Mouse (Mus musculus): Measurements from ENCODE around the gene Fibin.
A peak's percentile ranks its signal among the peaks of the same experiment; 100 is the strongest.

Gene Fibin

DNA sequence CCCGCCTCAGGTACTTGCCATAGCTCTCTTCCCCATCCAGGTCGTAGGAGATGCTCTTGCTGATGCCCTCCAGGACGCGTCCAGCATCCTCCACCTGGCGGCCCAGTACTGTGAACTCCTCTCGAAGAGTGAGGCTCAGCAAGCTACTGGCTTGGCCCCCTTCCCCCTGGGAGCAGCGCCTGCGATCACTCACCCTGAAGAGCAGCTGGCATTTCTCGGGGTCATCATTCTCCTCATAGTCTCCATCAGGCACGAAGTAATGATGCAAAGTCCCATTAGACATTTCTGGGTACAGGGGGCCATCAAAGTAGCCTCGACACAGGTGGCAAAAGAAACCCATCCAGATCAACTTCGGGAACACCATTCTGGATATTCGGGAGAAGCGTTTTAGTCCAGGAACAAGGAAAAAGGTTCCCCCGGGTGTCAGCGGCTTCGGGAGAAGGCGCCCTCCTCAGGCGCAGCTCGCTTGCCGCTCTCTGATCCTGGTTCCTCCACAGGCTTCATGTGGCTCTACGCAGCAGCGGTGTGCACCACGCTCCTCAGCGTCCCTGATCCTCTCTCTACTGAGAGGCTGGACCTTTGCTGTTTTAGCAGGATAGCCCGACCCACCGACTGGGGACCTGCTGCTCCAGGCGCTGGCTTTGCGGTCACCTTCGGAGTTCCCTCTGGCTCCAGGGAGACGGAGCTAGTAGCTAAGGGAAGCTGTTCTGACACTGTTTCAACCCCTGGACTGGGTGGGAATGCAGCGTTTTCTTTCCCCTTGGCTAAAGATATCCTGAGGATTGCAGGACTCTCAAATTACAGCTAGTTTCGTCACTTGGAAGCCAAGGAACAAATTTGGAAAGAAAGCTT lies at the start of gene Fibin:
Gene Fibin (minus strand): TSS at position 752 of the 852 bp plus-strand sequence.
- peak; percentile 68 for DNase-seq (ENCODE audit: extremely low spot score)

DNA sequence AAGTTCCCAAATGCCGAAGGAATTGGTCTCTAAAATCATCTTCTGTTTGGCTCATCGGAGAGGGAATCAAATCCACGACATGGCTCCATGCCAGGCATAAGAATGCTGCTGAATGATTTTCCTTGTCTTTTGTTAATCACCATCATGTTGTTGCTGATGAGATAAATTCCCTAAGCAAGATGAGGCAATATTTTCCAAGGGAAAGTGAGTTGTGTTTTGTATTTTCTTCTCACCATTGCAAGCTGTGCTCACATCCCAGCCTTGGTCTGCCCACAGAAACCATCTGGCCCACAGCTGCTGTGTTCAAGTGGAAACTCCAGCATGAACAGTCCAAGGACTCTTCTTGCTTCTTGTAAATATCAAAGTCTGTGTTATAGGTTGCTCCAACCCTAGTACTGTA lies 48.4 kb upstream of the Fibin start:
- DNase-seq (ENCODE audit: extremely low spot score), result no peak

- DNase-seq (ENCODE audit: extremely low spot score), result no peak
Observed at GRCm38 (mm10) chr2:110408757-110409156, 45.8 kb upstream of the Fibin start.

GRCm38 (mm10) chr2:110392714-110393336 lies 29.8 kb upstream of the Fibin start:
- no peak for DNase-seq (ENCODE audit: extremely low spot score)

DNA sequence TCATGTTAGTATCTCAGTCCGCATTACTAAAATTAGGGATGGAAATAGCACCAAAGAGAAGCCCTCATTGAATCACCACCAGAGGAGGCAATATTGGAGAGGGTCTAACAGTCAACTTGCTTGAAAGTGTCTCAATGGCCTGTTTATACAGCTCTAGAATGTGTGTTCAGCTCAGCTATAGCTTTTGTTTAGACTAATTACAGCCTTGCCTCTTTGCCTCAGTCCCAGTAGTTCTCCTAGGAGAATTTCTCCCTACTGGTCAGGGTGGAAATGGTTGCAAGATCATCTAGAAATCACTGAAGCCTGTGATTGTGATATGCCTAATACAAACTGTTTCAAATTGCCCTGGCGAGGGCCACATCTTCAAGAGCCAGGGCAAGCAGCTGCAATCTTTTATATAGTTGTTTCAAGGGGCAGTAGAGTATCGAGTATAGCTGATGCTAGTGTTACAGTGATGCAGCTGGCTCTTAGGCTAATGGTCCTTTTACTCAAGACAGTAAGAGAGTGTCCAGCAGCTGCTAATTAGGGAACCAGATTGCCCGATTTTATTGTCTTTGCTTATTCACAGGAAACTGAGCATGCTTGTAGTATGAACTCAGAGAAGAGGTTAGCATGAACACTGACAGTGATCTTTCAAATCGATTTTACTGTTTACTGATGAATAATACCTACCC lies 27.9 kb upstream of the Fibin start:
- DNase-seq (ENCODE audit: extremely low spot score), result no peak

DNA sequence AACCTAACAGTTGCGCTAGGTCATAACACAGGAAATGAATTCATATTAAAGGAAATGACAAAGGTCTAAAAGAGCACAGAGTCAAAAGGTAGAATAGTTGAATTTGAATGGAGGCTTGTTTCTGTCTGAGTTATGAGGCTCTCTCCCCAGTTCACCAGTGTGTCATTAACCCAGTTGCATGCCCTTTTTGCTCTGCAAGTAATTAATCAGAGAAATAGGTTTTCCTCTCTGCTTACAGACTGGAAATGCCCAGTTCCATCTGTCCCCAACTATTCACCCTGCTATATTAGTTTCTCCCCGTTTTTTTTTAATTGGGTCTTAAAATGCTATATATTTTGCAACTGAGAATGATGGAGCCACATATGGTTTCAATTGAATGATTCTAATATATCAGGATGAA lies 16.8 kb upstream of the Fibin start:
- DNase-seq (ENCODE audit: extremely low spot score), result no peak

- DNase-seq (ENCODE audit: extremely low spot score), result no peak
Observed at GRCm38 (mm10) chr2:110376660-110377059, 13.7 kb upstream of the Fibin start.

DNA sequence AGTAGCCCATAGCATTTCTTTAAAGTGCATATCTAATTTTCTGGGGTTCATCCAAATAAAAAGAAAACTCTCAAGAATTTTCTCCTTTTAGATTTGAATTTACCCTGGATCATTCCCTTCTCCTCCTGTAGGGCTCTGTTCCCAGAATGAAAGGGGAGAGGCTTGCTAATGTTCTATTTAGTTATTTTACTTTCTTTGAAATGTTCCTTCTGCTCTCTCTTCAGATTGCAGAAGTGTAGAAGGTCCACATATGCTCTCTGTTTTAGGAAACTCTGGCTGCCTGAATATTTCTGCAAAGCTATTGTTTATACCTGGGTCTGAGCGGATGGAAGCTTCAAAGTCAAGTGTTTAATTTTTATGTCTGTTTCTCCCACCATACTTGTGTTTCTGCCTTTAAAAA lies 12.5 kb upstream of the Fibin start:
- no peak for DNase-seq (ENCODE audit: extremely low spot score)

DNA sequence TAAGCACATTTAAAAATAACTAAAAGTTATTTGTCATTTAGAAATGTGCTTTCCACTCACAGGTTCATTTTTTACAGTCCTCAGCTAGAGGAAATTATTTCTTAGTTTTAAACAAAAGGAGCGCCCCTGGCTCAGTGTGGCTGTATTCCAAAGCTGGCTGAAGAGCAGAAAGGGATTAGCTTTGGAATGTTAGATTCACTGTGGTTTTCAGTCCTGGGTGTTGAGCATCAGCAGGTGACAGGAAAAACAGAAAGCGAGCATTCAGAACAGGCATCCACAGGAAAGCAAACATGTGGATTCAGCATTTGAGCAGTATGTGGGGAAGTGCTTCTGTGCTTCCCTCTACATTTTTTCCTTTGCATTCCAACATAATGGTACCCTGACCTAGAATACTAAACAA lies 10.2 kb upstream of the Fibin start:
- no peak for DNase-seq (ENCODE audit: extremely low spot score)

DNA sequence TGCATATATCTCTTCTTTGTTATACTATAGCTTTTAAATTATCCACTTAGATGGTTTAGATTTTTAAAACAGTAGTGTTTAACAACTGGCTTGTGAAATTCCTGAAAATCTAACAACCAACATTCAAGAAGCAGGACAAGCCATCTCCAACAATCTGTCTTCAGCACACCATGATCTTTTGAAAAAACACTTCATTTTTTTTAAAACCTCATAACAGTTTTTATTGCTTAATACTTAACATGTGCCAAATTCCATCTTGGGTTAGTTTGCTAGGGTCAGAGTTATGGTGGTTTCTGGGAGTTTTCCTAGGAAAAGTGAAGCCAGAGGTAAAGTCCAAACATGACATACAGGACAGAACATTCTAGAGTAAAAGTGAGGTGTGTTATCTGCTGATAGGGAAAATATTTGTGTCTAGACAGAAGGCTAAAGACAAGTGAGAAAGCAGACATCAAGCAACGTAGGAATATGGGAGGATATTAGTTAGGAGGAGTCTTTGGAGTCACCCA lies 4.5 kb upstream of the Fibin start:
- no peak for DNase-seq (ENCODE audit: extremely low spot score)

DNA sequence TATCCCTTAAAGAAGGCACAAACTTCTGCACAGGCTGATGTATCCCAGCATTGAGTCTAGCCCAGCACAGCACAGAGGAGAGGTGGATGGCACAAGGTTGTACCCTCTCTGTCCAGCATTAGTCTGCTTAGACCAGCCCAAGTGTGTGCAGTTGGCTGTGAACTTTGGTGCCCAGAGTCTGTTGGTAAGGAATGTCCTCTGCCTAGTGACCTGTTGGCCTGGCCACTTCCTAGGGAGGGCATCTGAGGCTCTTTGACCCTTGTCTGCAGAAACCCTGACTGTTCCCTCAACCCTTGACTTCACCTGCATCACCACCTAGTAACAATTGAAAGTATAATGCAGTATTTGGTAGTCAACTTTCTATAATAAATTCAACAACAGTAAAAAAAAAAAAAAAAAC lies 2.4 kb upstream of the Fibin start:
- DNase-seq (ENCODE audit: extremely low spot score), result no peak

DNA sequence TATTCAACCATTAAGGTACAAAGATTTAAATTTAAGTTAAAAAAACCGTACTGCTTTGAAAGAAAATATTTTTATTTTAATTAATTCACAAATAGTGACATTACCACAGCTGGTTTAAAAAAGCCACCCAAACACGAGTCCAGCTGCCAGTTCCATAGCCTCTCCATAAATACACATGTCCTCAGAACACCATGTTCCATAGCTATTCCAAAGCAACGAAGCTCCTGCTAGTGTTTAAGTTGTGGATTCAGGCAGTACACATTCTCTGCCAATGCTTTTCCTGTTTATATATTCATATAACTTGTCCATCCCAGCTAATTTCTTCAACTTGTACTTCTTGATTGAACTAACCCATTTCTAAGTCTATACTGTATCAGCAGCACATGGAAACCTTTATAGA lies 872 bp upstream of the Fibin start:
- DNase-seq (ENCODE audit: extremely low spot score), result no peak

DNA sequence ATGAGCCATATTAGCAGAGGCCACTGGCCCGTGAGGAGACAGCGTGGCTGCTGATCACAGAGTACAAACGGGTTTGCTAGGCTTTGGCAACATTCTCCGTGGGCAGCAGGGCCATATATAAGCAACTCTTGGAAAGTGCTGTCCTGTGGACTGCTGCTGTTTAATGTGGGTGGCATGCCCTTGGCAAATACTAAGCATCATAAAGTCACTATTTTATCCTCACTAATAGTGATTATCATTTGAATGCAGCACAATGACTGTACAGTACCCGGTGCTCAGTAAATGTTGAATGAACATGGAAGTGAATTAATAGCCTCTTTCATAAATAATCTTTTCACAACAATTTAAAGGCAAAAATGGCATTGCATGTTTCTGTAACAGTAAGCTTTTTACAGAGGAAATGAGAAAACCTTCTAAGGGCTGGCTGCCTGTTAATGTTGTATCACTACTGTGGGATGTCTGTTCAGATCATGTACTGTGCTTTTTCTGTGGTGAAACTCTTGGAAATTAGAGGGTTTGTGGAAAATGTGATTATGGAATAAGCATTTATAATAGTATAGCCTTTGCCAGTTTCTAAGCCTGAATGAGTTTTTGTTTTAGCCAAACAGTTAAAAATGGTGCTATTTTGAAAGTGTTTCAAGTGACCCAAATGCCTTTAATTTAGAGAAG lies 9.5 kb downstream of the Fibin start:
- DNase-seq (ENCODE audit: extremely low spot score), result no peak

DNA sequence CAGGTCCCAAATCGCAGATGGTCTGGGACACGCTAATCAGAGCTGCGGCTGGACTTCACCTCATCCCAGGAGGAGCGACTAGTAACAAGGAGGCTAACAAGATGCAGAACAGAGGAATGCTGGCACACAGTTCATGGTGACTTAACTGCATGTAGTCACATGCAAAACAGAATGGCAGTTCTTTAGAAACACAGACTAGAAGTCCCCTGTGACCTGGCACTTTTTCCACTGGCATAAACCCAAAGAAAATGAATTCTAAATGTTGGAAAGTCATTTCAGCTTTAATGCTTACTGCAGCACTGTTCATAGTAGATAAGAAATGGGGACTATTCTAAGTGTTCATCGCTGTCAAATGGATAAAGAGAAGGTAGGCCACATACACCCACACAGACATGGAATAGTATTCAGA lies 11.1 kb downstream of the Fibin start:
- DNase-seq (ENCODE audit: extremely low spot score), result no peak

DNA sequence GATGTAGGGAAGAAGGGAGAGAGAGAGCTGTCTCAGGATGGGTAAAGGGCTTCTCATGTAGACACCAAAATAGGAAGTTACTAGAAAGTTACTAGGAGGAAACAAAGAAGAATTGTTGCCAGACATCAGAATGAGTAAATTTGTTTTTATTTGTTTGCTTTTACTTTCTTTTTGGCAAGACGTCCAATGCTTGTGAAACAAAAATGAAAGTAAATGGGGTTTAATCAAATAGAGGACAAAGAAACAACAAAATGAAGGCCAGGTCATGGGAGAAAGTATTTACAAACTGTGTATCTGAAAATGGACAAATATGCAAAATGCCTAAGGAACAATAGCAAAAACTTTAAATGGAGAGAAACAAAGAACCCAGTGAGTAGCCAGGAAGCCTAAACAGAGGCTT lies 11.6 kb downstream of the Fibin start:
- no peak for DNase-seq (ENCODE audit: extremely low spot score)

GRCm38 (mm10) chr2:110328953-110329352 lies 34.0 kb downstream of the Fibin start:
- no peak for DNase-seq (ENCODE audit: extremely low spot score)

GRCm38 (mm10) chr2:110319949-110320348 lies 43.0 kb downstream of the Fibin start:
- no peak for DNase-seq (ENCODE audit: extremely low spot score)

- no peak for DNase-seq (ENCODE audit: extremely low spot score)
Observed at GRCm38 (mm10) chr2:110319266-110319665, 43.7 kb downstream of the Fibin start.

DNA sequence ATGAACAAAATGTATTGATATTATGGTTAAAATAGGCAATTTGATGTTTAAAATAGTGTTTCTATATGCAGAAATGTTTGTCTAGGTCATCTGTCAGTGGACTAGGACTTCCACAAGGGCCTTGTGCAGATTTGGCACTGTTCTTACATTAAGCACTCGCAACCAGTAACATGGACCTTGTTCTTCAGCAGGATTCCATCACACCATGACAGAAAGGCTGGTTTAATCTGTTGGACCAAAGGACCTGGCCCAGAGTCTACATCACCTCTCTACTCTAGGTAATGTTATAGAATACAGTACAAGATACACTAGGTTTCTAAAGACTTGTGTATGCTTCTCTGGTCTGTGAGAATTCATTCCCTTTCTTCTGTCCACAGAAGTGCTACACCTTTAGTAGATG lies 44.3 kb downstream of the Fibin start:
- no peak for DNase-seq (ENCODE audit: extremely low spot score)

DNA sequence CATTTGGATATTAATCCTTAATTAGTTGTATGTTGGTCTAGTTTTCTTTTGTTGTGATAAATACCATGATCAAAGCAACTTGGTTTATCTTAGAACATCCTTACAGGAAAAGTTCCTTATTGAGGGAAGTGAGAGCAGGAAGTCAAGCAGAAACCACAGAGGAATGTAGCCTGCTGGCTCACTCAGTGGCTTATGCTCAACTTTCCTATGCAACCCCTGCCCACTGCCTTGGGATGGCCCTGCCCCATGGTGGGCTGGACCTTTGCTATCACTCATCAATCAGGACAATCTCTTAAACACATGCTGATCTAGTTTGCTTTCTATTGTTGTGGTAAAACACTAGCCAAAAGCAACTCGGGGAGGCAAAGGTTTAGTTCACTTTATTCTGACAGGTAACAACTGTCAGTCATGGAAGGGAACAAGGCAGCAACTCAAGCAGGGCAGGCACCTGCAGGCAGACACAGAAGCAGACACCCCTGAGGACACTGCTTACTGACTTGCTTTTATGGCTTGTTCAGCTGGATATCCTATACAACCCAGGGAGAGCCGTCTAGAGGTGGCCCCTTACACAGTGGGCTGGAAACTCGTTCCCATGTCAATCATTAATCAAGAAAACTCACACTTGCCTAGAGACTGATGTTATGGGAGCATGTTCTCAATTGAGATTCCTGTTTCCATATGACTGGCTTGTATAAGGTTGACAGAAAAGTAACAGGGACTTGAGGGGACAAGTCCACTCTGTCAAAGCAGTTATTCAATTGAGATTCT lies 46.7 kb downstream of the Fibin start:
- no peak for DNase-seq (ENCODE audit: extremely low spot score)

GRCm38 (mm10) chr2:110314509-110315155 lies 48.4 kb downstream of the Fibin start, which contains the start of gene Bbox1:
Gene Bbox1 (minus strand): TSS chr2:110314560.
- no peak for DNase-seq (ENCODE audit: extremely low spot score)

All from embryo, embryonic 9.5 days (tissue).